15 mouse cellular contexts compared by ENCODE assay signal in the genomic region with DNA sequence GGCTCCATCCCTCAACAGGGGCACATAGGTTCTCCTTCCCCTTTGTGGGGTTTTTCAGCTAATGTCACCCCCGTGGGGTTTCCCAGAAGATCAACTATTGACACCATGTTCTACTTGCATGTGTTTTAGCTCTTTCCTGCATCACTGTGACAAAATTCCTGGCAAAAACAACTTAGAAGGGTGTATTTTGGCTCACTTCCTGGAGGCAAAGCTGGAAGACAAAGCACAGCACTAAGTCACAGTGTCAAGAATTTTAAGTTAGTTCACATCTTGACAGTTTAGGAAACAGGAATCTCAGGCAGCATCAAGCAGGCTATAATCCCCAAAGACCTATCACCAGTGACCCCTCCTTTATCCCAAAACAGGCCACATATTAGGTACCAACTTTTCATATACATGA.
"Had no signal": no experiment of that assay in that cellular context is flagged by ENCODE, and none has a peak within 500 bp of the region (broad histone marks: within the 10 kb centered on the region; RNA-seq: fewer than 3 reads in every experiment).

No protein-coding gene starts in this region.

- H3K27me3 ChIP-seq: limb, embryonic 15.5 days; liver, embryonic 12.5 days; neural tube, embryonic 15.5 days had no signal

- H3K36me3 ChIP-seq: limb, embryonic 15.5 days; liver, embryonic 12.5 days; midbrain, embryonic 10.5 days; neural tube, embryonic 15.5 days had no signal

- H3K27ac ChIP-seq: limb, embryonic 15.5 days; liver, embryonic 12.5 days; midbrain, embryonic 10.5 days; neural tube, embryonic 15.5 days had no signal

- H3K4me1 ChIP-seq: limb, embryonic 15.5 days; liver, embryonic 12.5 days; midbrain, embryonic 10.5 days; neural tube, embryonic 15.5 days had no signal

- DNase-seq: kidney, postnatal 36 days; layer of hippocampus, adult 9-11 months; layer of hippocampus, postnatal 36 days; lung, embryonic 14.5 days; lung, postnatal 10 days; lung, postnatal 4 days; midbrain, embryonic 14.5 days; right cerebral cortex, postnatal 4 days; thymus, adult 18-20 months; thymus, postnatal 14 days had no signal

- H3K9me3 ChIP-seq: limb, embryonic 15.5 days; liver, embryonic 12.5 days; midbrain, embryonic 10.5 days; neural tube, embryonic 15.5 days had no signal

- ATAC-seq: liver, embryonic 12.5 days had no signal

- H3K9ac ChIP-seq: limb, embryonic 15.5 days; liver, embryonic 12.5 days; lung, embryonic 14.5 days; neural tube, embryonic 15.5 days had no signal

- H3K4me2 ChIP-seq: limb, embryonic 15.5 days; liver, embryonic 12.5 days; lung, embryonic 14.5 days; neural tube, embryonic 15.5 days had no signal

- H3K4me3 ChIP-seq: limb, embryonic 15.5 days; liver, embryonic 12.5 days; midbrain, embryonic 10.5 days; myocyte; neural tube, embryonic 15.5 days had no signal
